26 mouse cellular contexts compared by ENCODE assay signal in genomic region chr4:106627809-106628208, GRCm38 (mm10). TPM values are rescaled to one million over a fixed set of nuclear protein-coding genes. Genes with fewer than 3 reads are reported as not detected.
DNase-seq lines count a peak whose midpoint lies in the region; TF ChIP-seq lines count a peak whose summit lies in the region.
"Had no signal": no experiment of that assay in that cellular context is flagged by ENCODE, and none has a peak within 500 bp of the region (broad histone marks: within the 10 kb centered on the region; RNA-seq: fewer than 3 reads in every experiment).

No protein-coding gene starts in this region.

- H3K36me3 ChIP-seq in kidney, adult 2 months (ENCODE audit: control insufficient read depth, insufficient read depth, low read length), result no peaks in the 10 kb centered on the region
- H3K36me3 ChIP-seq: embryonic facial prominence, embryonic 10.5 days; heart, embryonic 12.5 days; intestine, embryonic 15.5 days had no signal

- H3K27ac ChIP-seq in kidney, adult 2 months (ENCODE audit: insufficient read depth, low read depth, low read length), result no peak overlapping the region
- H3K27ac ChIP-seq: embryonic facial prominence, embryonic 10.5 days; forebrain, embryonic 13.5 days had no signal

- H3K27me3 ChIP-seq in kidney, adult 2 months (replicated peaks; ENCODE audit: control insufficient read depth, insufficient read depth, low read length), result no peaks in the 10 kb centered on the region
- H3K27me3 ChIP-seq: Patski had no signal

- TF ChIP-seq POLR2A in kidney, adult 2 months (IDR thresholded peaks at IDR 0.05; ENCODE audit: low read depth, low read length), result no peak

- 65% methylated on average over 5 of the region's 5 CpGs for WGBS in kidney, adult 2 months

- peak; percentile 37 for DNase-seq in adrenal gland, adult 2 months
- no peak for DNase-seq in adrenal gland, adult 8-10 months
- DNase-seq in cerebellum, postnatal 14 days, result peak; percentile 50 to 59
- DNase-seq in cerebellum, postnatal 36 days, result no peak
- peak; percentile 44 for DNase-seq in kidney, adult 2 months
- no peak for DNase-seq in kidney, postnatal 4 days
- DNase-seq in NIH3T3 (ENCODE audit: low read depth), result peak; percentile 27
- DNase-seq in embryo, embryonic 10 days (ENCODE audit: low spot score), result no peak
- DNase-seq: cerebellum, adult 2 months; cerebellum, postnatal 25 days; forebrain, postnatal 0 days; gastrocnemius, postnatal 25 days; kidney, adult 9 months had no signal

- TF ChIP-seq CTCF in kidney, adult 2 months (conservative IDR thresholded peaks at IDR 0.05; ENCODE audit: insufficient read depth, insufficient read length, low read depth, low read length), result no peak

- no peak overlapping the region for H3K4me3 ChIP-seq in kidney, adult 2 months (ENCODE audit: insufficient read depth, low read depth, low read length)
- H3K4me3 ChIP-seq: embryonic facial prominence, embryonic 10.5 days; forebrain, embryonic 13.5 days; heart, embryonic 12.5 days; intestine, embryonic 15.5 days had no signal

- H3K4me1 ChIP-seq in kidney, adult 2 months (ENCODE audit: control insufficient read depth, insufficient read depth, low read length), result peaks cover 30% of the 10 kb centered on the region
- H3K4me1 ChIP-seq: heart, embryonic 12.5 days had no signal

RNA-seq across cellular contexts. Expression of gene Ttc22, which starts 5.6 kb away (rescaled TPM):
- under 1 TPM in 1 of 2 experiments, not detected in 1; 0.12 TPM for total RNA-seq in adrenal gland, adult 2 months (2021)
- polyA plus RNA-seq in adrenal gland, adult 2 months (2012; rRNA removed), result 0.04 TPM in 1 of 2 replicates, not detected in the other
- under 1 TPM in 1 of 4 experiments, not detected in 3; 0.10 TPM for total RNA-seq in adrenal gland, adult 8-10 months (2022)
- 4.6 and 6.1 TPM in 2 replicates for polyA plus RNA-seq in kidney, adult 2 months (2012; rRNA removed)
- total RNA-seq: gastrocnemius, postnatal 25 days; granulocyte monocyte progenitor cell, adult 5-6 weeks had no signal
- polyA plus RNA-seq: activated CD4-positive, CD25-positive, alpha-beta regulatory T cell, adult 4 months; C2C12; embryonic facial prominence, embryonic 10.5 days had no signal

RNA-seq across cellular contexts. Expression of gene Lexm, which starts 10.8 kb away (rescaled TPM):
- not detected for total RNA-seq in adrenal gland, adult 2 months (2021)
- polyA plus RNA-seq in adrenal gland, adult 2 months (2012; rRNA removed), result not detected in 2 replicates
- total RNA-seq in adrenal gland, adult 8-10 months (2022), result not detected
- not detected in 2 replicates for polyA plus RNA-seq in kidney, adult 2 months (2012; rRNA removed)
- total RNA-seq: forebrain, postnatal 0 days; gastrocnemius, adult 18-20 months; gastrocnemius, postnatal 25 days; granulocyte monocyte progenitor cell, adult 5-6 weeks; heart, adult 8-10 months; heart, postnatal 25 days had no signal
- polyA plus RNA-seq: activated CD4-positive, CD25-positive, alpha-beta regulatory T cell, adult 4 months; C2C12; embryonic facial prominence, embryonic 14.5 days; forebrain, embryonic 13.5 days; forebrain, postnatal 0 days; heart, embryonic 16.5 days; intestine, embryonic 15.5 days; Patski had no signal

RNA-seq across cellular contexts. Expression of gene Pars2, which starts 23.1 kb away (rescaled TPM):
- 1 to 10 TPM; 3.6 to 8.9 TPM for total RNA-seq in adrenal gland, adult 2 months (2021)
- 5.2 and 10.3 TPM in 2 replicates for polyA plus RNA-seq in adrenal gland, adult 2 months (2012; rRNA removed)
- 1 to 10 TPM; 5.7 to 9.5 (median 8.5) TPM for total RNA-seq in adrenal gland, adult 8-10 months (2022)
- 9.6 and 10.6 TPM in 2 replicates for polyA plus RNA-seq in kidney, adult 2 months (2012; rRNA removed)

RNA-seq across cellular contexts. Expression of gene Ttc4, which starts 50.9 kb away (rescaled TPM):
- total RNA-seq in adrenal gland, adult 2 months (2021), result 10 to 100 TPM; 21.2 to 27.5 TPM
- polyA plus RNA-seq in adrenal gland, adult 2 months (2012; rRNA removed), result 28.3 and 28.6 TPM in 2 replicates
- total RNA-seq in adrenal gland, adult 8-10 months (2022), result 10 to 100 TPM; 24.6 to 40.1 (median 29.1) TPM
- polyA plus RNA-seq in kidney, adult 2 months (2012; rRNA removed), result 41.3 and 50.4 TPM in 2 replicates

Comparison
In these comparisons a context has a peak if more than half of its experiments do, and no peak if none do; other contexts are left out.
1. DNase-seq: peak in adrenal gland, adult 2 months (single experiment), cerebellum, postnatal 14 days (2 of 2), kidney, adult 2 months (single experiment) and NIH3T3 (single experiment); none in adrenal gland, adult 8-10 months (single experiment), cerebellum, postnatal 36 days (0 of 2), kidney, postnatal 4 days (0 of 2) and embryo, embryonic 10 days (single experiment).